Mouse (Mus musculus) cerebellum, adult 11 months (tissue): ENCODE data around the gene Clcnka.

Experiments
- DNase-seq: peaks from one replicate; pipeline ENCODE4 v3.0.0; 2022

Gene Clcnka

GRCm38 (mm10) chr4:141398545-141398944, at the start of gene Clcnka:
TSS of gene Clcnka (minus strand) at chr4:141398724.
- no peak for DNase-seq

- no peak for DNase-seq
Measured at GRCm38 (mm10) chr4:141446211-141446610, 47.7 kb upstream of the Clcnka start.

GRCm38 (mm10) chr4:141445328-141445720, 46.8 kb upstream of the Clcnka start:
- no peak for DNase-seq

GRCm38 (mm10) chr4:141444451-141445327, 46.2 kb upstream of the Clcnka start, which contains the start of gene Zbtb17:
TSS of gene Zbtb17 (plus strand) at chr4:141444654.
- DNase-seq: peak; percentile 83

- no peak for DNase-seq
Measured at GRCm38 (mm10) chr4:141443641-141444429, 45.3 kb upstream of the Clcnka start.

GRCm38 (mm10) chr4:141440877-141441276, 42.4 kb upstream of the Clcnka start:
- no peak for DNase-seq

GRCm38 (mm10) chr4:141439083-141439803, 40.7 kb upstream of the Clcnka start:
- no peak for DNase-seq

- no peak for DNase-seq
Measured at GRCm38 (mm10) chr4:141435974-141436373, 37.5 kb upstream of the Clcnka start, which contains the start of gene Srarp. TSS of gene Srarp (minus strand) at chr4:141436105.

GRCm38 (mm10) chr4:141433191-141433590, 34.7 kb upstream of the Clcnka start:
- DNase-seq: no peak

GRCm38 (mm10) chr4:141432666-141433065, 34.1 kb upstream of the Clcnka start:
- DNase-seq: no peak

- peak; percentile 69 for DNase-seq
Measured at GRCm38 (mm10) chr4:141430997-141431396, 32.5 kb upstream of the Clcnka start.

GRCm38 (mm10) chr4:141429847-141430246, 31.3 kb upstream of the Clcnka start:
- DNase-seq: no peak

- DNase-seq: no peak
Measured at GRCm38 (mm10) chr4:141429381-141429780, 30.9 kb upstream of the Clcnka start.

GRCm38 (mm10) chr4:141427921-141428320, 29.4 kb upstream of the Clcnka start:
- DNase-seq: no peak

- no peak for DNase-seq
Measured at GRCm38 (mm10) chr4:141426796-141427745, 28.5 kb upstream of the Clcnka start.

- DNase-seq: no peak
Measured at GRCm38 (mm10) chr4:141425484-141426479, 27.3 kb upstream of the Clcnka start.

GRCm38 (mm10) chr4:141423691-141424431, 25.3 kb upstream of the Clcnka start:
- no peak for DNase-seq

- DNase-seq: no peak
Measured at GRCm38 (mm10) chr4:141423288-141423687, 24.8 kb upstream of the Clcnka start.

- DNase-seq: no peak
Measured at GRCm38 (mm10) chr4:141422841-141423240, 24.3 kb upstream of the Clcnka start.

GRCm38 (mm10) chr4:141421423-141421822, 22.9 kb upstream of the Clcnka start:
- no peak for DNase-seq
